ENCODE assay signal across 8 mouse cellular contexts in genomic region chr5:24348128-24348527, GRCm38 (mm10). TPM values are rescaled to one million over a fixed set of nuclear protein-coding genes. Genes with fewer than 3 reads are reported as not detected.
A peak's percentile ranks its signal among the peaks of the same experiment; 100 is the strongest.
DNase-seq lines count a peak whose midpoint lies in the region; ATAC-seq and TF ChIP-seq lines count a peak whose summit lies in the region.

No protein-coding gene starts in this region.

- peak overlapping the region; percentile 72 for H3K4me3 ChIP-seq in gastrocnemius, adult 2 months
- H3K4me3 ChIP-seq in intestine, embryonic 16.5 days (ENCODE audit: low read length), result peak overlapping the region; percentile 56
- H3K4me3 ChIP-seq in limb, embryonic 12.5 days (replicated peaks), result peak overlapping the region; percentile 46
- peak overlapping the region; percentile 53 for H3K4me3 ChIP-seq in midbrain, embryonic 12.5 days
- peak overlapping the region; percentile 68 for H3K4me3 ChIP-seq in small intestine, adult 2 months (ENCODE audit: low read depth, low read length)

- under 1% methylated on average over 41 of the region's 41 CpGs for WGBS in intestine, embryonic 16.5 days
- under 1% methylated on average over 41 of the region's 41 CpGs for WGBS in limb, embryonic 12.5 days
- under 1% methylated on average over 41 of the region's 41 CpGs for WGBS in midbrain, embryonic 12.5 days
- WGBS in small intestine, adult 2 months, result 0% methylated on average over 41 of the region's 41 CpGs

- no peak for TF ChIP-seq CTCF in gastrocnemius, adult 2 months (IDR thresholded peaks at IDR 0.05)
- TF ChIP-seq CTCF in small intestine, adult 2 months (IDR thresholded peaks at IDR 0.05; ENCODE audit: extremely low read depth, insufficient read length, insufficient replicate concordance, low read depth, low read length), result no peak

- peak overlapping the region; percentile 60 for H3K9ac ChIP-seq in intestine, embryonic 16.5 days (ENCODE audit: low read depth, low read length)
- H3K9ac ChIP-seq in limb, embryonic 12.5 days (replicated peaks), result no peak overlapping the region; the same call in 1 of the 2 replicates
- peak overlapping the region; percentile 68 for H3K9ac ChIP-seq in midbrain, embryonic 12.5 days (replicated peaks)

- H3K36me3 ChIP-seq in intestine, embryonic 16.5 days (ENCODE audit: control insufficient read depth, insufficient read depth, low read length), result no peaks in the 10 kb centered on the region
- H3K36me3 ChIP-seq in limb, embryonic 12.5 days, result no peaks in the 10 kb centered on the region
- H3K36me3 ChIP-seq in midbrain, embryonic 12.5 days, result 0 out of 2 replicates have a peak, but pooled peaks cover 4% of the 10 kb centered on the region
- no peaks in the 10 kb centered on the region for H3K36me3 ChIP-seq in small intestine, adult 2 months (ENCODE audit: control insufficient read depth, insufficient read depth, low read length)

- peak overlapping the region; percentile 96 for H3K4me2 ChIP-seq in intestine, embryonic 16.5 days (ENCODE audit: low read depth, low read length)
- peak overlapping the region; percentile 93 for H3K4me2 ChIP-seq in limb, embryonic 12.5 days
- peak overlapping the region; percentile 99 for H3K4me2 ChIP-seq in midbrain, embryonic 12.5 days (replicated peaks)

- ATAC-seq in intestine, embryonic 16.5 days, result peak; percentile 52
- no peak for ATAC-seq in limb, embryonic 12.5 days (ENCODE audit: insufficient number of reproducible peaks, insufficient read depth, low FRiP score, low TSS enrichment, low read depth)
- ATAC-seq in midbrain, embryonic 12.5 days (ENCODE audit: low FRiP score, low read depth), result no peak

- H3K4me1 ChIP-seq in intestine, embryonic 16.5 days (ENCODE audit: control insufficient read depth, insufficient read depth, low read length), result peaks cover 78% of the 10 kb centered on the region
- H3K4me1 ChIP-seq in limb, embryonic 12.5 days (replicated peaks), result peaks cover 62% of the 10 kb centered on the region
- H3K4me1 ChIP-seq in midbrain, embryonic 12.5 days, result peaks cover 76% of the 10 kb centered on the region
- peaks cover 20% of the 10 kb centered on the region for H3K4me1 ChIP-seq in small intestine, adult 2 months (ENCODE audit: control insufficient read depth, insufficient read depth, insufficient read length, low read length)

- no peaks in the 10 kb centered on the region for H3K9me3 ChIP-seq in intestine, embryonic 16.5 days (ENCODE audit: control insufficient read depth, low read length)
- H3K9me3 ChIP-seq in limb, embryonic 12.5 days, result no peaks in the 10 kb centered on the region
- H3K9me3 ChIP-seq in midbrain, embryonic 12.5 days, result no peaks in the 10 kb centered on the region

- H3K27ac ChIP-seq in gastrocnemius, adult 2 months, result no peak overlapping the region
- H3K27ac ChIP-seq in intestine, embryonic 16.5 days (ENCODE audit: low read length), result peak overlapping the region; percentile 48; the same call in 1 of the 2 replicates
- no peak overlapping the region for H3K27ac ChIP-seq in limb, embryonic 12.5 days
- peak overlapping the region; percentile 31 for H3K27ac ChIP-seq in midbrain, embryonic 12.5 days (replicated peaks)
- H3K27ac ChIP-seq in small intestine, adult 2 months (ENCODE audit: insufficient read depth, low read depth, low read length), result peak overlapping the region; percentile 45

- peaks cover 10% of the 10 kb centered on the region; the same call in 1 of the 2 replicates for H3K27me3 ChIP-seq in intestine, embryonic 16.5 days (replicated peaks; ENCODE audit: control insufficient read depth, insufficient read depth, low read length)
- peaks cover 76% of the 10 kb centered on the region for H3K27me3 ChIP-seq in limb, embryonic 12.5 days
- peaks cover 46% of the 10 kb centered on the region for H3K27me3 ChIP-seq in midbrain, embryonic 12.5 days
- peaks cover 23% of the 10 kb centered on the region for H3K27me3 ChIP-seq in small intestine, adult 2 months (ENCODE audit: control insufficient read depth, insufficient read depth, low read length)

- intact Hi-C loops in gastrocnemius, adult 2 months (cut with DNase I), result no loop called here

- peak; percentile 45; the same call in 1 of the 2 replicates for TF ChIP-seq POLR2A in small intestine, adult 2 months (IDR thresholded peaks at IDR 0.05; ENCODE audit: low read depth, low read length)

- peak; percentile 88 to 93 for DNase-seq in adrenal gland, adult (ENCODE audit: inconsistent age in 2 of 2, low spot score in 1 of 2)
- DNase-seq in cerebellum, postnatal 25 days, result peak; percentile 75 to 84
- peak; percentile 71 for DNase-seq in gastrocnemius, adult 2 months
- DNase-seq in adipocyte (ENCODE audit: low spot score), result no peak

RNA-seq across cellular contexts. Expression of gene Kcnh2, which starts 3.3 kb away (rescaled TPM):
- total RNA-seq in gastrocnemius, adult 2 months (2021), result 1 to 10 TPM; 1.4 to 2.2 TPM
- polyA plus RNA-seq in intestine, embryonic 16.5 days (2015; fragmentation: Nextera tagmentation; extraction: Ambion mirVana), result 3.1 and 5.8 TPM in 2 replicates
- polyA plus RNA-seq in limb, embryonic 12.5 days (2016; fragmentation: Nextera tagmentation; extraction: Ambion mirVana), result 4.9 and 5.4 TPM in 2 replicates
- polyA plus RNA-seq in midbrain, embryonic 12.5 days (2016; fragmentation: Nextera tagmentation; extraction: Ambion mirVana), result 18.0 and 18.5 TPM in 2 replicates
- 21.9 and 26.3 TPM in 2 replicates for polyA plus RNA-seq in small intestine, adult 2 months (2012; rRNA removed)

RNA-seq across cellular contexts. Expression of gene Nos3, which starts 16.5 kb away (rescaled TPM):
- total RNA-seq in gastrocnemius, adult 2 months (2021), result 1 to 10 TPM; 5.0 to 7.1 TPM
- 7.0 and 7.7 TPM in 2 replicates for polyA plus RNA-seq in intestine, embryonic 16.5 days (2015; fragmentation: Nextera tagmentation; extraction: Ambion mirVana)
- polyA plus RNA-seq in limb, embryonic 12.5 days (2016; fragmentation: Nextera tagmentation; extraction: Ambion mirVana), result 5.2 and 6.1 TPM in 2 replicates
- 7.1 and 9.2 TPM in 2 replicates for polyA plus RNA-seq in midbrain, embryonic 12.5 days (2016; fragmentation: Nextera tagmentation; extraction: Ambion mirVana)
- 2.8 and 4.0 TPM in 2 replicates for polyA plus RNA-seq in small intestine, adult 2 months (2012; rRNA removed)

RNA-seq across cellular contexts. Expression of gene Atg9b, which starts 43.8 kb away (rescaled TPM):
- under 1 TPM in 1 of 2 experiments, not detected in 1; 0.06 TPM for total RNA-seq in gastrocnemius, adult 2 months (2021)
- polyA plus RNA-seq in intestine, embryonic 16.5 days (2015; fragmentation: Nextera tagmentation; extraction: Ambion mirVana), result 1.7 and 2.0 TPM in 2 replicates
- 0.46 and 0.47 TPM in 2 replicates for polyA plus RNA-seq in limb, embryonic 12.5 days (2016; fragmentation: Nextera tagmentation; extraction: Ambion mirVana)
- polyA plus RNA-seq in midbrain, embryonic 12.5 days (2016; fragmentation: Nextera tagmentation; extraction: Ambion mirVana), result 0.35 and 0.46 TPM in 2 replicates
- 0.43 and 1.9 TPM in 2 replicates for polyA plus RNA-seq in small intestine, adult 2 months (2012; rRNA removed)

RNA-seq across cellular contexts. Expression of gene Abcb8, which starts 45.3 kb away (rescaled TPM):
- 10 to 100 TPM; 37.0 to 39.8 TPM for total RNA-seq in gastrocnemius, adult 2 months (2021)
- 89.8 and 91.3 TPM in 2 replicates for polyA plus RNA-seq in intestine, embryonic 16.5 days (2015; fragmentation: Nextera tagmentation; extraction: Ambion mirVana)
- 41.6 and 42.9 TPM in 2 replicates for polyA plus RNA-seq in limb, embryonic 12.5 days (2016; fragmentation: Nextera tagmentation; extraction: Ambion mirVana)
- 47.1 and 48.0 TPM in 2 replicates for polyA plus RNA-seq in midbrain, embryonic 12.5 days (2016; fragmentation: Nextera tagmentation; extraction: Ambion mirVana)
- 53.2 and 83.7 TPM in 2 replicates for polyA plus RNA-seq in small intestine, adult 2 months (2012; rRNA removed)

Comparison
In these comparisons a context has a peak if more than half of its experiments do, and no peak if none do; other contexts are left out.
1. H3K27ac ChIP-seq: peak in intestine, embryonic 16.5 days (single experiment), midbrain, embryonic 12.5 days (single experiment) and small intestine, adult 2 months (single experiment); none in gastrocnemius, adult 2 months (single experiment) and limb, embryonic 12.5 days (single experiment).
2. Peak in every context shown above with its lines, with median percentiles within 50 percentile points of each other: H3K4me3 ChIP-seq and H3K4me2 ChIP-seq.